Mouse (Mus musculus) heart, adult 2 months (tissue): ENCODE measurements around the gene Nup43. TPM values are rescaled to one million over a fixed set of nuclear protein-coding genes. Genes with fewer than 3 reads are reported as not detected.

Experiments
- DNase-seq, 2 experiments: peaks; one replicate each; pipeline ENCODE4 v3.0.0; 2021
- H3K27ac ChIP-seq: fragments of 200-600 bp; 2 replicates; pipeline ENCODE4 v1.8.1; 2022
- H3K27me3 ChIP-seq: fragments of 200-500 bp; 2 replicates; pipeline ENCODE4 v1.6.1; 2012; ENCODE audit warnings: mild to moderate bottlenecking, low read length, inconsistent platforms, mixed read lengths; ENCODE audit not compliant: control insufficient read depth, insufficient read depth
- H3K36me3 ChIP-seq: fragments of 200-500 bp; 2 replicates; pipeline ENCODE4 v1.6.1; 2012; ENCODE audit warnings: low read length, inconsistent platforms; ENCODE audit not compliant: control insufficient read depth, insufficient read depth
- H3K4me1 ChIP-seq: fragments of 200-500 bp; 2 replicates; pipeline ENCODE4 v1.6.1; 2011; ENCODE audit warnings: low read length; ENCODE audit not compliant: control insufficient read depth, insufficient read depth
- H3K4me3 ChIP-seq: fragments of 200-600 bp; 2 replicates; pipeline ENCODE4 v1.8.1; 2022
- H3K79me2 ChIP-seq: fragments of 200-500 bp; replicated peaks from 2 replicates; pipeline ENCODE4 v1.6.1; 2012; ENCODE audit warnings: mild to moderate bottlenecking, inconsistent platforms, low read length, moderate library complexity, mixed read lengths; ENCODE audit not compliant: control insufficient read depth, insufficient read depth
- H3K9ac ChIP-seq: fragments of 200-500 bp; 2 replicates; pipeline ENCODE4 v1.6.1; 2012; ENCODE audit warnings: low read depth, mild to moderate bottlenecking, control low read depth, inconsistent platforms, low read length, mixed read lengths
- CTCF ChIP-seq: fragments of 200-600 bp; IDR thresholded peaks from 2 replicates; pipeline ENCODE4 v1.8.1; 2022; ENCODE audit warnings: antibody characterized with exemption, mild to moderate bottlenecking, moderate library complexity
- EP300 ChIP-seq: fragments of 200-500 bp; IDR thresholded peaks from 2 replicates; pipeline ENCODE4 v1.6.1; 2011; ENCODE audit warnings: low read depth, low read length, control low read depth; ENCODE audit not compliant: insufficient read depth
- POLR2A ChIP-seq: fragments of 200-500 bp; IDR thresholded peaks from 2 replicates; pipeline ENCODE4 v1.6.1; 2011; ENCODE audit warnings: mild to moderate bottlenecking, low read depth, low read length, control low read depth; ENCODE audit not compliant: insufficient read depth
- WGBS: fragments of 180-500 bp; shearing (Covaris S2); methylation state at CpG from one replicate; pipeline ENCODE4 v1.1.7; 2018; 5-methylcytosine and 5-hydroxymethylcytosine counted together
- intact Hi-C: fragments of 180-260 bp; cut with DNase I; formaldehyde crosslinking; loops from one replicate; pipeline ENCODE4 v1.15.1; 2025
- polyA plus RNA-seq: library from polyadenylated mRNA; depleted of rRNA; stranded (reverse); fragments of >200 nt; gene quantifications from 2 replicates; pipeline ENCODE4 v1.2.3, GENCODE M21; 2012
- total RNA-seq, 2 experiments: library from RNA; stranded (reverse); gene quantifications; 2 replicates each; pipeline ENCODE4 v1.2.3; 2021

The Nup43 gene
- total and polyA plus RNA-seq, 3 experiments, result 4.6 to 6.3 (median 4.9) TPM

- H3K36me3 ChIP-seq, result peaks cover 3% of the 10 kb centered on the region; the same call in 1 of the 2 replicates
- H3K4me3 ChIP-seq, result no peak overlapping the region
- H3K9ac ChIP-seq, result no peak overlapping the region
- no peaks in the 10 kb centered on the region for H3K27me3 ChIP-seq
- DNase-seq, result no peak
- no peak for TF ChIP-seq POLR2A
- TF ChIP-seq EP300, result no peak
- TF ChIP-seq CTCF, result no peak
- 69% methylated on average over 2 of the region's 2 CpGs for WGBS
- H3K79me2 ChIP-seq, result peaks cover 3% of the 10 kb centered on the region
- peaks cover 1% of the 10 kb centered on the region for H3K4me1 ChIP-seq
- intact Hi-C loops, result no loop called here
- no peak overlapping the region for H3K27ac ChIP-seq
Measured at GRCm38 (mm10) chr10:7651057-7651456, 16.2 kb upstream of the Nup43 start.

GRCm38 (mm10) chr10:7662471-7663141 lies 4.7 kb upstream of the Nup43 start:
- Histone ChIP-seq H3K9ac (peak overlapping the region; percentile 79), H3K27me3 (no peaks in the 10 kb centered on the region), H3K4me3 (peak overlapping the region; percentile 94), H3K36me3 (0 out of 2 replicates have a peak, but pooled peaks cover 3% of the 10 kb centered on the region), H3K27ac (peak overlapping the region; percentile 96), H3K4me1 (peaks cover 3% of the 10 kb centered on the region), H3K79me2 (peaks cover 4% of the 10 kb centered on the region)
- intact Hi-C loops, result loop anchor here (2.0 to 10.0 kb wide), 2 partner anchors 18 to 122 kb away; partner anchors contain the start of genes Lats1 and Pcmt1
- 1% methylated on average over 44 of the region's 44 CpGs for WGBS
- DNase-seq, result no peak
- TF ChIP-seq CTCF (no peak), EP300 (no peak), POLR2A (no peak)

GRCm38 (mm10) chr10:7663159-7664026 lies 3.9 kb upstream of the Nup43 start:
- TF ChIP-seq EP300 (0 out of 2 replicates have a peak, but pooled peaks have one; percentile 31), POLR2A (peak; percentile 91), CTCF (peak; percentile 14; the same call in 1 of the 2 replicates)
- Histone ChIP-seq H3K27ac (peak overlapping the region; percentile 96), H3K4me1 (peaks cover 3% of the 10 kb centered on the region), H3K4me3 (peak overlapping the region; percentile 94), H3K27me3 (no peaks in the 10 kb centered on the region), H3K36me3 (peaks cover 3% of the 10 kb centered on the region; the same call in 1 of the 2 replicates), H3K9ac (peak overlapping the region; percentile 93), H3K79me2 (peaks cover 2% of the 10 kb centered on the region)
- DNase-seq, result peak; percentile 96 to 98
- under 1% methylated on average over 64 of the region's 64 CpGs for WGBS
- intact Hi-C loops, result loop anchor here (2.0 to 10.0 kb wide), 2 partner anchors 17 to 121 kb away; partner anchors contain the start of genes Lats1 and Pcmt1

- Histone ChIP-seq H3K27me3 (no peaks in the 10 kb centered on the region), H3K9ac (peak overlapping the region; percentile 93), H3K27ac (peak overlapping the region; percentile 96), H3K79me2 (peaks cover 2% of the 10 kb centered on the region; the same call in 1 of the 2 replicates), H3K4me3 (peak overlapping the region; percentile 94), H3K4me1 (peaks cover 3% of the 10 kb centered on the region), H3K36me3 (peaks cover 3% of the 10 kb centered on the region; the same call in 1 of the 2 replicates)
- no peak for DNase-seq
- intact Hi-C loops, result loop anchor here (10.0 kb wide), 1 partner anchor 121 kb away; no protein-coding TSS in a partner anchor
- WGBS, result 35% methylated on average over 6 of the region's 6 CpGs
- TF ChIP-seq EP300 (no peak), CTCF (no peak), POLR2A (no peak)
Measured at GRCm38 (mm10) chr10:7664027-7664526, 3.2 kb upstream of the Nup43 start.

- 95% methylated on average over 1 of the region's 1 CpGs for WGBS
- TF ChIP-seq CTCF (no peak), EP300 (no peak), POLR2A (no peak)
Measured at GRCm38 (mm10) chr10:7664889-7665288, 2.4 kb upstream of the Nup43 start.

More at GRCm38 (mm10) chr10:7664889-7665288, 2.4 kb upstream of the Nup43 start:
- H3K4me3 ChIP-seq, result no peak overlapping the region
- H3K79me2 ChIP-seq, result no peaks in the 10 kb centered on the region
- intact Hi-C loops, result loop anchor here (10.0 kb wide), 1 partner anchor 120 kb away; no protein-coding TSS in a partner anchor
- H3K36me3 ChIP-seq, result peaks cover 3% of the 10 kb centered on the region; the same call in 1 of the 2 replicates
- no peak overlapping the region for H3K9ac ChIP-seq
- peaks cover 3% of the 10 kb centered on the region for H3K4me1 ChIP-seq
- H3K27ac ChIP-seq, result no peak overlapping the region
- no peak for DNase-seq
- no peaks in the 10 kb centered on the region for H3K27me3 ChIP-seq
